Mouse (Mus musculus) gastrocnemius, postnatal 10 days (tissue): ENCODE results near the gene Tdrd1. TPM values are rescaled to one million over a fixed set of nuclear protein-coding genes. Genes with fewer than 3 reads are reported as not detected.
"Not testable (repeated sequence)": the region's sequence is repeated elsewhere in the genome, so short reads cannot be mapped to it uniquely, and the experiment has no call there.

ENCODE experiments used
- DNase-seq: peaks from one replicate; pipeline ENCODE4 v3.0.0; 2021; ENCODE audit warnings: mixed read lengths
- long read RNA-seq, 2 experiments: library from polyadenylated mRNA; stranded (forward); transcript quantifications; one replicate each; pipeline ENCODE4 v2.0.0; 2021
- total RNA-seq, 2 experiments: library from RNA; stranded (reverse); gene quantifications; 2 replicates each; pipeline ENCODE4 v1.2.3; 2021

Gene Tdrd1
- total RNA-seq, result not detected
- long read RNA-seq, experiment 1, result 0 reads
- long read RNA-seq, experiment 2, result 0 reads

- DNase-seq, result no peak
These were observed at the start of gene Tdrd1 for GRCm38 (mm10) chr19:56826047-56826631. TSS of gene Tdrd1 (plus strand) at chr19:56826209.

DNA sequence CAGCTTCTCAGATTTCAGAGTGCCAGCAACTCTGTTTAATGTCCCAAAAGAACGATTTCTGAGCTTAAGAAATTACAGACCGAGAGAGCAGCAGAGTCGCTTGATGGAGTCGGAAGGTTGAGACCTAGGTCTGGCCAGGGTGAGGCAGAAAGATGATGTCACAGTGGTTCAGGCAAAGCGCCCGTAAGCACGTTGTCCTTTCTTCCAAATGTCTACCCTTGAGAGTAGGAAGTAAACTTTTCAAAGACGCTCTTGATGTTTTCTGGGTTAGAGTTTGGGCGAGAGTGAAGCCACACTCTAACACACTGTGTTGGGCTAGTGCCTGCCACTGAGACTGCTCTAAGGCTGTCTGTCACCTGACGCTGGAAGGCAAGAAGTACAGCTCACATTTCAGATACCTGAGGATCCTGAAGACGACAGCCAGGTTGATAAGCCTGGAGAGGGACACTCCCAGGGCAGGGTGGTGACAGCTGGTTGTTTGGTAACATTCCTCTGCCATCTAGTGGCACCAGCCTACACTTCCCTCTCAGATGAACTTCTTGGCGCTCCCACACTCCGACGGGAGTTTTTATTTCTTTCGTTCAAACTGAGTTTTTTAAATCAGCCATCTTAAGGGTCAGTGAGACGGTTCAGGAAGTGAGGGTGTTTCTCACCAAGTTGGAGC is 49.2 kb upstream of the Tdrd1 start:
- peak; percentile 28 for DNase-seq

DNA sequence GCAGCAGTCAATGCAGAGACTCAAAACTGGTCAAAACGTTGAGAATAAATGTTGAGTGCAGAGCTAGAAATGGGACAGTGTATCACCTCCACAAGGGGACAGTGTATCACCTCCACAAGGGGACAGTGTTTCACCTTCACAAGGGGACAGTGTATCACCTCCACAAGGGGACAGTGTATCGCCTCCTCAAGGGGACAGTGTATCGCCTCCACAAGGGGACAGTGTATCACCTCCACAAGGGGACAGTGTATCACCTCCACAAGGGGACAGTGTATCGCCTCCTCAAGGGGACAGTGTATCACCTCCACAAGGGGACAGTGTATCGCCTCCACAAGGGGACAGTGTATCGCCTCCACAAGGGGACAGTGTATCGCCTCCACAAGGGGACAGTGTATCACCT is 47.5 kb upstream of the Tdrd1 start:
- not testable (repeated sequence) for DNase-seq

GRCm38 (mm10) chr19:56787911-56788310 is 38.1 kb upstream of the Tdrd1 start:
- DNase-seq, result no peak

GRCm38 (mm10) chr19:56788952-56789351 is 37.1 kb upstream of the Tdrd1 start:
- DNase-seq, result no peak

DNA sequence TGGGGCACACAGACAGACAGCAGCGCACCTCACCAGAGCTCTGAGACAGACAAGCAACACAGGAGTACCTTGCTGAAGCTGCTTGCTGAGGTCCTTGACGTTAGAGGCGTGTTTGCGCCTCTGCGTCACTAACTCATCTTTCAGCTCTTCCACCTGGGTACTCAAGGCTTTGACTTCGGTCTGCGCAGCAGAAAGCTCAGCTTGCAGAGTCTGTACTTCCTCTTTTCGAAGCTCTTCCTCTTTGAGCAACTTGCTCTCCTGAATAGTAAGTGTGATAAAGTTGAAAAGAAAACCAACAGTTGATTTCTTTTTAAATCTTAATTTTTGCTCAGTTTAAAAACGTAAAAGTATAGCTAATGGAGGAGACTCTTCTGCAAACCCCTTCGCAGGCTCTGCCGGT is 28.6 kb upstream of the Tdrd1 start:
- DNase-seq, result no peak

- DNase-seq, result no peak
These were observed 25.8 kb upstream of the Tdrd1 start for GRCm38 (mm10) chr19:56800226-56800625.

DNA sequence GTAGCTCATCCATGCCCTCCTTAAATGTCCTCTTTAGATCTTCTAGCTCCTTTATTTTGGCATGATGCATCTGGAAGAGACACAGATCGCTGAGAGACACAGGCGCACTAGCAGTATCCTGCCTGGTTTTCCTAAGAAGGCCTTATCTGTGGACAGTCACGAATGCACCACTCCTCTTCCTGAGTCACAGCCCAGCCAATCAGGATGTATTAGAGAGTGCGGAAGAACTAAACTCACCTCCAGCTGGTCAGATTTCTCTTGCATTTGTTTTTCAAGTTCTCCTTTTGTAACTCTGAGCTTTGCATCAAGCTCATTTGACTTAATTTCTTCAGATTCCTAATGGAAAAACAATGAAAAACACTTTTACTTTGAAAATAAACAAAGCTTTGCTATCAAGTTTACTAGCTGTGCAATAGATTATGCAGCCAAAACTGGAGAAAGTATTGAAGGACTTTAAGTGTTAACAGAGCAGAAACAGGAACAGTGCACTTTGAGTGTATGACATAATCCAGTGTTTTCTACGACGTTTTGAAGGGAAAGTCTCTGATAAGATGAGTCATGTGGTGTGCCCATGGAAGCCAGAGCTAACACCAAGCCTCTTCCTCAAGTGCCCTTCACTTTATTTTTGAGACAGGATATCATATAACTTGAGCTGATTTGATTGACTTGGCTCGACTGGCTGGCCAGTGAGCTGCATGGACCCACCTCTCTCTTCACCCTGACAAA is 24.9 kb upstream of the Tdrd1 start:
- DNase-seq, result no peak

DNA sequence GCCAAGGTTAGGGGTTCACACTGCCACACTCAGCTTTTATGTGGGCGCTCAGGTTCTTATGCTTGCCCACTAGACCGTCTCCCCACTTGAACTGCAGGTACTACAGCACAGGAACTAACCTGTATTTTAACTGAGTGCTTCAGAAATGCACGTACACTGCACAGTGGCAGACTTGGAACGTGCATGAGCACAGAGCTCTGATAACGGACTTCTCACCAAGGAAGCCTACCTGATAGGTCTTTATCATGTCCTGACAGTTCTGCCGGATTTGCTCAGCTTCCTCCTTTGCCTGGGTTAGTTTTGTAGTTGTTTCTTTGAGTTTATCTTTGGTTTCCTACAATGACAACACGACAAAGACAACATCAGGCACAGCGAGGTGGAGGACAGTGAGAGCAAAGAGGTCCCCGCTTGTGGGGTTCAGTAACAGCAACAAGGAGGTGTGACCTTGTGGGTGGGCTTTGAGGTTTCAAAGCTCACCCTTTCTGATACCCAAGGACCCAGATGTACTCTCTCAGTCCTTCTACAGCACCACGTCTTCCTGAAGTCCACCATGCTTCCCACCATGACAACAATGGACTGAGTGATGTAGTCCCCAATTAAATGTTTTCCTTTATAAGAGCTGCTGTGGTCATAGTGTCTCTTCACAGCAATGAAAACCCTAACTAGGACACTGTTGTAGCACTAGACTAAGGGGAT is 24.2 kb upstream of the Tdrd1 start:
- DNase-seq, result no peak

- DNase-seq, result no peak
These were observed 23.7 kb upstream of the Tdrd1 start for GRCm38 (mm10) chr19:56802352-56802746.

- DNase-seq, result no peak
These were observed 20.6 kb upstream of the Tdrd1 start for GRCm38 (mm10) chr19:56805366-56805765.

- no peak for DNase-seq
These were observed 18.9 kb upstream of the Tdrd1 start for GRCm38 (mm10) chr19:56807122-56807521.

- no peak for DNase-seq
These were observed 17.2 kb upstream of the Tdrd1 start for GRCm38 (mm10) chr19:56808771-56809170.

DNA sequence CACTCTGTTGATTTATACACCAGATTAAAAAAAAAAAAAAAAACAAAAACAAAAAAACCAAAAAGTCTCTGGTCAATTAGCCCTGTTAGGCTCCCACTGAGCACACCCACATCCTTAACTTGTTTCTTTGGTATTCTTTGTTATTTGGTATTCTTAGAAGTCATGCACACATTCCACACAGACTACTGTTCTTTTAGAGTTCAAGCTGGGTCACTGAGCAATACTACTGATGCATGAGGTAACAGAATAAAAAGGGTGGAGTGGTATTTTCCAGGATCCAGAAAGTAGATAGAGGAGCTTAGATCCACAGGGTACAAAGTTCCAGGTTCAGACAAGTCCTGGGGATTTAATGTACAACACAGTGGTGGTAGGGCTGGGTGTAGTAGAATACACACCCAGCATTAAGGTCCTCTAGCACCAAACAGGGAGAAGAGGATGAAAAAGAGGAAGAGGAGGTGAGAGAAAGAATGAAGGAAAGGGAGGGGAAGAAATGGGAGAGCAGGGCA is 15.3 kb upstream of the Tdrd1 start:
- no peak for DNase-seq

DNA sequence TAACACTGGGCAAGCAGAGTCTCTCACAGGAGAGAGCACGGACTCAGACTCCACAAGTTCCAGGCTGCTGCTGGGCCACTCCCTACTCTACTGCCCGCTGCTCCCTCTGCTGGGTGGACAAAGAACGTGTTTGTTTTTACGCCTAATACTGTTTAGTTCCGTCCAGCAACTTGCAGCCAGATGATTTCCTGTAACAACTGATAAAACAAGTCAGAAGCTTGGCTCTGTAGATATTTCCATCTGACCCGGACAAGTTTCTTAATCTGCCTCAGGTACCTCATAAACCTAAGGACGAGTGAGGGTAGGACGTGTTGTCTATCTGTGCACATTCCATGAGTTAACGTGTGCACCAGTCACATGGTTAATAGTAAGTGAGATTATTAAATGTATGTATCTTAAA is 14.4 kb upstream of the Tdrd1 start:
- peak; percentile 63 for DNase-seq

- DNase-seq, result no peak
These were observed 12.6 kb upstream of the Tdrd1 start for GRCm38 (mm10) chr19:56813360-56813759.

- peak; percentile 68 for DNase-seq
These were observed 8.0 kb upstream of the Tdrd1 start for GRCm38 (mm10) chr19:56817851-56818526.

- no peak for DNase-seq
These were observed 4.8 kb upstream of the Tdrd1 start for GRCm38 (mm10) chr19:56821040-56821797.

- peak; percentile 98 for DNase-seq
These were observed 4.1 kb upstream of the Tdrd1 start, which contains the start of gene Ccdc186 for GRCm38 (mm10) chr19:56821798-56822447. TSS of gene Ccdc186 (minus strand) at chr19:56822190.

- no peak for DNase-seq
These were observed 3.6 kb upstream of the Tdrd1 start for GRCm38 (mm10) chr19:56822448-56822836.

- DNase-seq, result no peak
These were observed 2.3 kb downstream of the Tdrd1 start for GRCm38 (mm10) chr19:56828305-56828704.
